Mouse (Mus musculus) neural tube, embryonic 15.5 days (tissue): ENCODE results near the gene Haao. TPM values are rescaled to one million over a fixed set of nuclear protein-coding genes. Genes with fewer than 3 reads are reported as not detected.

Source experiments
- ATAC-seq: fragments of 200-750 bp; cut with Nextera tagmentation; 2 replicates; pipeline ENCODE4 v1.8.0; 2017; ENCODE audit warnings: mild to moderate bottlenecking, moderate TSS enrichment, moderate library complexity; ENCODE audit not compliant: low FRiP score
- H3K27ac ChIP-seq: fragments of 300-500 bp; sonication (generic); replicated peaks from 2 replicates; pipeline ENCODE4 v1.5.1; 2015; ENCODE audit warnings: mild to moderate bottlenecking, inconsistent platforms
- H3K27me3 ChIP-seq: fragments of 300-500 bp; sonication (generic); replicated peaks from 2 replicates; pipeline ENCODE4 v1.6.1; 2015; ENCODE audit warnings: inconsistent platforms
- H3K36me3 ChIP-seq: fragments of 300-500 bp; sonication (generic); 2 replicates; pipeline ENCODE4 v1.6.1; 2015; ENCODE audit warnings: inconsistent platforms
- H3K4me1 ChIP-seq: fragments of 300-500 bp; sonication (generic); 2 replicates; pipeline ENCODE4 v1.6.1; 2015; ENCODE audit warnings: inconsistent platforms
- H3K4me2 ChIP-seq: fragments of 300-500 bp; sonication (generic); 2 replicates; pipeline ENCODE4 v1.6.1; 2015; ENCODE audit warnings: inconsistent platforms, mild to moderate bottlenecking, moderate library complexity
- H3K4me3 ChIP-seq: fragments of 300-500 bp; sonication (generic); replicated peaks from 2 replicates; pipeline ENCODE4 v1.5.1; 2015; ENCODE audit warnings: mild to moderate bottlenecking, inconsistent platforms
- H3K9ac ChIP-seq: fragments of 300-500 bp; sonication (generic); replicated peaks from 2 replicates; pipeline ENCODE4 v1.6.1; 2015; ENCODE audit warnings: mild to moderate bottlenecking, inconsistent platforms
- H3K9me3 ChIP-seq: fragments of 300-500 bp; sonication (generic); replicated peaks from 2 replicates; pipeline ENCODE4 v1.6.1; 2016; ENCODE audit warnings: inconsistent platforms
- WGBS: fragments of 180-500 bp; shearing (Covaris S2); methylation state at CpG from one replicate; pipeline ENCODE4 v1.1.7; 2015; ENCODE audit warnings: mixed read lengths; 5-methylcytosine and 5-hydroxymethylcytosine counted together
- polyA plus RNA-seq: library from polyadenylated mRNA; unstranded; fragments of >200 nt; fragmentation: Nextera tagmentation; extraction: Ambion mirVana; gene quantifications from 2 replicates; pipeline ENCODE4 v1.2.1, GENCODE M21; 2015

Haao gene
- polyA plus RNA-seq, 1 experiment from 2014 or later: 0.22 TPM

DNA sequence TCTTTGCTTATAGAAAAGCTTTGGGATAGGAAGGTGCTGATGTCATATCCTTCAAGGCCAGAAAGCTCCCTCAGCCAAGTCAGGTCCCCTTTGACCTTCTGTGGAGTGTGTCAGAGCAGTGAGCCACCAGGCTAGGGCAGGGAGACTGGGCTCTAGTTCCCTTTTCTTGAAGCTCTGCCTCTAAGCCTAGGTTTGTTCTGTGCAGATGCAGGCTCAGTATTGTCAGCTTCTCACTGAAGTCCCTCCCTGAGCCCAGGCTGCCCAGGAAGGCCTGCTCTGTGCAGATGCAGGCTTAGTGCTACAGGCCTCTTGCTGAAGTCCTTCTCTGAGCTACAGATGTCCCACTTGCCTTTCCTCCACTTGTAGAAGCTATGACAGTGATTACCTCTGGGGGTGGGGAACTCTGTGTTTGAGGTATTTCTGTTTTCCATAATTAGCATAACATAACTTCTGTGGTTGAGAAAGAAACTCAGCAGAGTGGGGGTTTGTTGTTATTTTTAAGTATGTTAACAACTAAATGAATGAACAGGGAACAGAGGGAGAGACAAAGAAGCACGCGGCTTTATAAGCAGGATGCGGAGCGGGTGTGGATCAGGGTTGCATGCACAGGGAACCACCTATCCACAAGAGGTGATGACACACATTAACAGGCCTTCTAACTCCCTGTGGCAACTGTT lies 17.0 kb downstream of the Haao start:
- Histone ChIP-seq H3K4me3 (no peak overlapping the region), H3K36me3 (no peaks in the 10 kb centered on the region), H3K27ac (no peak overlapping the region), H3K4me1 (no peaks in the 10 kb centered on the region), H3K27me3 (no peaks in the 10 kb centered on the region), H3K9ac (no peak overlapping the region), H3K9me3 (no peaks in the 10 kb centered on the region), H3K4me2 (no peak overlapping the region)
- ATAC-seq: no peak
- WGBS: 94% methylated on average over 4 of the region's 4 CpGs

DNA sequence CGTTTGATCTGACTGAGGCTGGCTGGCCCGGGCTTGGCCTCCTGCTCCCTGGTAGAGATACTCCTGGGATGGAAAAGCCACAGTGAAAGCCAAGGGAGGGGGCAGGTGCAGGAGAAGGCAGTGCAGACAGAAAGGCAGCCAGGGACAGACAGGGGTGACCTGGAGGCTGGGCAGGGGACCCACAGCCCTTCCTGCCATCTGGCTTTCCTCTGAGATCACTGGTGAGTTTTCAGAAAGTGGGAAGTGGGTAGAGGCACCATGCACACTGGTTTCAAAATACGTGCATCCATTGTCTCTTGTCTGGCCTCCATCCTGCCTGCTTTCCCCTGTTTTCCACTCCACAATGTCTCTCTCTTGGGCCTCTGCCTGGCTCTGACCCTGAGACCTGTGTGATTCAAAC lies 18.4 kb downstream of the Haao start:
- no peak for ATAC-seq
- WGBS: 65% methylated on average over 3 of the region's 3 CpGs
- H3K4me2 ChIP-seq: no peak overlapping the region
- H3K9ac ChIP-seq: no peak overlapping the region
- no peak overlapping the region for H3K27ac ChIP-seq
- H3K36me3 ChIP-seq: no peaks in the 10 kb centered on the region
- no peaks in the 10 kb centered on the region for H3K4me1 ChIP-seq
- H3K4me3 ChIP-seq: no peak overlapping the region
- no peaks in the 10 kb centered on the region for H3K9me3 ChIP-seq
- H3K27me3 ChIP-seq: no peaks in the 10 kb centered on the region

DNA sequence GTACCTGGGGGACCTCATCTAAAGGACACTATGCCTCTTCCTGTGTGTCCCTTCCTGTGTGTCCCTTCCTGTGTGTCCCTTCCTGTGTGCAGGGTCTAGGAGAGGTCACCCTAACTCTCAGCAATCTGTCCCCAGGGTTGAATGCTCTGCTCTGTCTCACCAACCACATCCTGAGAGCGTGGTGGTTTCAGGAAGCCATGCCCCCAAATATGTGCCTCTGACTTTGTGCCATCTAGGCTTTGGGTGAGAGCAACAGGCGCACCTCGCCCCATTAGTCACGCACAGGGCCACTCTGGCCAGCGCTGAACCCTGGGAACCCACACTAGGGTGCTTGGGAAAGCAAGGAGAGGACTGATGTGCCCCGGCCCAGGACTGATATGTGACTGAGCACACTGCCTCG lies 23.9 kb downstream of the Haao start:
- no peaks in the 10 kb centered on the region for H3K36me3 ChIP-seq
- H3K27ac ChIP-seq: no peak overlapping the region
- H3K4me2 ChIP-seq: no peak overlapping the region
- no peak overlapping the region for H3K9ac ChIP-seq
- H3K4me3 ChIP-seq: no peak overlapping the region
- H3K9me3 ChIP-seq: no peaks in the 10 kb centered on the region
- 85% methylated on average over 7 of the region's 7 CpGs for whole genome bisulfite sequencing
- peaks cover 23% of the 10 kb centered on the region for H3K4me1 ChIP-seq
- no peaks in the 10 kb centered on the region for H3K27me3 ChIP-seq
- no peak for ATAC-seq

DNA sequence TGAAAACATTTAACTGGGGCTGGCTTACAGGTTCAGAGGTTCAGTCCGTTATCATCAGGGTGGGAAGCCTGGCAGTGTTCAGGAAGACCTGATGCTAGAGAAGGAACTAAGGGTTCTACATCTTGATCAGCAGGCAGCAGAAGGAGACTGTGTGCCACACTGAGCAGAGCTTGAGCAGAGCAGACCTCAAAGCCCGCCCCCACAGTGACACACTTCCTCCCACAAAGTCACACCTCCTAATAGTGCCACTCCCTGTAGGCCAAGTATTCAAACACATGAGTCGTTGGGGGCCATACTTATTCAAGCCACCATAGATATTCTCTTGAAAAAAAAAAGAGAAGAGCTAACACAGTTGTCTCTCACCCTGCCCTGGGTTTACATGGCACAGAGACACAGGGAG lies 25.9 kb downstream of the Haao start:
- Histone ChIP-seq H3K27ac (no peak overlapping the region), H3K4me3 (no peak overlapping the region), H3K27me3 (no peaks in the 10 kb centered on the region), H3K4me2 (no peak overlapping the region), H3K9me3 (no peaks in the 10 kb centered on the region), H3K36me3 (no peaks in the 10 kb centered on the region), H3K9ac (no peak overlapping the region), H3K4me1 (peaks cover 23% of the 10 kb centered on the region)
- 90% methylated on average over 3 of the region's 3 CpGs for WGBS
- no peak for ATAC-seq

DNA sequence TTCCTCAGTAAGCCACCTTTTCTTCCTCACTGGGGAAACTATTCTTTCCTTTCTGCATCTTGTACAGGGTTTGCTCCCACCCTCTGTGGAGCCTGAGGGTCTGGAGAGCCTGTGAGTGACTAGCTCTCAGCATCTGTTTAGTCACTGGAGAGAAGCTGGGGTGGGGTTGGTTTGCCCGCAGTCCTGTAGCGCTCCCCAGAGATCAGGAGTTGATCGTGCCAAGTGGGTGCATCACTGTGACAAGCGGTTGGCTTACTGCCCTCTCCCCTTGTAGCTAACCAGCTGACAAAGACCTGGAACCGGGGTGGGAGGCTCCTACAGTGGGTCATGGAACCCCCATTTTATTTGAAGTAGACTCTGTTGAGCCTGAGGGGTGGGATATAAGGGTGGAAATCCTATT lies 27.1 kb downstream of the Haao start:
- Histone ChIP-seq H3K4me3 (no peak overlapping the region), H3K4me2 (no peak overlapping the region), H3K27me3 (no peaks in the 10 kb centered on the region), H3K36me3 (no peaks in the 10 kb centered on the region), H3K4me1 (peaks cover 23% of the 10 kb centered on the region), H3K9me3 (no peaks in the 10 kb centered on the region), H3K27ac (no peak overlapping the region; the same call in 1 of the 2 replicates), H3K9ac (no peak overlapping the region)
- 44% methylated on average over 5 of the region's 5 CpGs for WGBS
- peak; percentile 49; the same call in 1 of the 2 replicates for ATAC-seq

DNA sequence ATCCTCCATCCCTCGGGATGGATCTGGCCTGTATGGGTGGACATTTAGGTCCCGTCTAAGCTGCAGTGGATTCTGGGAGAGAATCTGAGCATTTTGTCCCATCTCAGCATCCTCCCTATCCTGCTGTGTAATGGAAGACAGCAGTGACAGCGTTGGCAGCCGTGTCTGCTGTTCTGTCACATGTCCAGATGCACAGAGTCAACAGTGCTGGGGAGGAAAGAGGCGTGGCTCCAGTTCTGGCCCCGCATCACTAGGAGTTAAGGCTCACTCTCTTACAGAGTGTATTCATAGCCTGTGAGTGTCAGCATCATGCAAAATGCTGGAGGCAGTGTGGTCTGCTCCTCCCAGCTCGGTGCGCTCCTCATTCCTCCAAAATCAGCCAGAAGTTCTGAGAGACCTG lies 28.3 kb downstream of the Haao start:
- Histone ChIP-seq H3K4me3 (no peak overlapping the region), H3K9me3 (no peaks in the 10 kb centered on the region), H3K4me1 (peaks cover 23% of the 10 kb centered on the region), H3K36me3 (no peaks in the 10 kb centered on the region; the same call in 1 of the 2 replicates), H3K9ac (no peak overlapping the region), H3K4me2 (no peak overlapping the region), H3K27ac (no peak overlapping the region), H3K27me3 (no peaks in the 10 kb centered on the region)
- no peak for ATAC-seq
- WGBS: 79% methylated on average over 8 of the region's 8 CpGs

DNA sequence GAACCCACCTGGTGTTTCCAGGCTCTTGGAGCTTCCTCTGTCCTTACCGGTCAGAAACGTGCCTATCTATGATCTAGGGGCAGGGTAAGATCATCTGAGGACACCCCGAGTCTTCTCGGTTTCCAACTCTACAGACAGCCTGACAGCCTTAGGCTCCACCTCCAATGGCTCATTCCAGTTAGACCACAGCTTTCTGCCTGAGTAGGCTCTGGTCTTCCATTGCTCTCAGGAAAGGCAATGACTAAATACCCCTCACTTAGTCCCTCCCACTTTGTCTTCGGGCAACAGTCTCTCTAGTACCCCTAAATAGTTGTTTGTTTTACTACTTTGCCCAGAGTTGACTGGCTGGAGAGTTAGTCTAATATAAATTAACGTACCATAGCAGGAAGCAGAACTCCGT lies 30.8 kb downstream of the Haao start:
- ATAC-seq: no peak
- H3K9me3 ChIP-seq: no peaks in the 10 kb centered on the region
- 74% methylated on average over 7 of the region's 7 CpGs for WGBS

DNA sequence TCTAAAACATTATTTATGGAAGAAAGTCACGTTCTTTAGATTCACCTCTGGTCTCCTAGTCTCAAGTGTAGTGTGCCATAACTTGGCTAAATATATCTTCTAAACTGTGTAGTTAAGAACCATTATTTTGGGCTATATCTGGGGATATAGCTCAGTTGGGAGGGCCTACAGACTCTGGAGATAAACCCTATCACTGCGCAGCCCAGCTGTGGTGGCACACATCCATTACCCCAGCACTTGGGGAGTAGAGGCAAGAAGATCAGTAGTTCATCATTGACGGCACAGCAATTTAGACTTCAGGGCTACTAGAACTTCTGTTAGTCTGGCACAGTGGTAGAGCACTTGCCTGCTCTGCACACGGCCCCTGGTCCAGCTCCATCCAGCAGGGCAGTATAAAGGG lies 34.7 kb downstream of the Haao start:
- Histone ChIP-seq H3K4me2 (no peak overlapping the region), H3K9ac (no peak overlapping the region), H3K4me3 (no peak overlapping the region), H3K9me3 (no peaks in the 10 kb centered on the region), H3K27me3 (no peaks in the 10 kb centered on the region), H3K36me3 (peaks cover 12% of the 10 kb centered on the region; the same call in 1 of the 2 replicates), H3K27ac (no peak overlapping the region), H3K4me1 (peaks cover 2% of the 10 kb centered on the region; the same call in 1 of the 2 replicates)
- 79% methylated on average over 4 of the region's 4 CpGs for WGBS
- no peak for ATAC-seq

More for the DNA sequence above, 30.8 kb downstream of the Haao start:
- peaks cover 25% of the 10 kb centered on the region for H3K4me1 ChIP-seq
- H3K4me3 ChIP-seq: no peak overlapping the region
- H3K9ac ChIP-seq: no peak overlapping the region
- H3K36me3 ChIP-seq: peaks cover 3% of the 10 kb centered on the region; the same call in 1 of the 2 replicates
- no peaks in the 10 kb centered on the region for H3K27me3 ChIP-seq
- no peak overlapping the region for H3K4me2 ChIP-seq
- H3K27ac ChIP-seq: no peak overlapping the region

DNA sequence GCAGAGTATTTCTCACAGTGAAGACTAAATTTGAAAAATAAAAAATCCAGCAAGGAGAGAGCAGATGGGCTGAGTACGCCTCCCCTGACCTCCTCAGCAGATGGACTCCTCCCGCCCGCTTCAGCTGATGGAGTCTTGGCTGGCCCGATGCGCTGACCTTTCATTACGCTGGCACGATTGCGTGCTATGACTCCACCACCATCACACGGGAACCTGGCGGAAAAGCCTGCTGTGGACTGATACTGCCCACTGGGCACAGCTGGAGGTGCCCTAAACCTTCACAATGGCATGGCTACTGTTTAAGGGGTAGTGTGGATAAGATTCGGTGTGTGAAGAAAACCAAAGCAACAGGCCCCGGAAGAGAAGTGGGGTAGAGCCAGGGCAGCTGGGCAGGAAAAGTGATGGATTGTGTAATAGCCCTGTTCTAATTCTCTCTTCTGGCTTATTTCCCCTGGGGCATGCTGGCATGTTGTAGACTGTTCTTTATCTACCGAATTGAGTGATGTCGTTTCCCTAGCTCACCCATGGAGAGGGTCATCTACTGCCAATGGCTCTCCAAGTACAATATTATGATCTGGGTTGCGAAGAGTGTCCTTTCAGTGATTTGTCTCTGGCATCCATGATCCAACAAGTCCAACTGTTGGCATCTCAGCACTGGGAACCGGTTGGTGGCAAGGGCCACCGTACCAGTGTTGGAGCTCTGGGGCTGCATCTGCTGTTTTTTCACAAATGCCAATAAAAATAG lies 35.4 kb downstream of the Haao start:
- Histone ChIP-seq H3K4me2 (no peak overlapping the region), H3K4me1 (peaks cover 2% of the 10 kb centered on the region; the same call in 1 of the 2 replicates), H3K27me3 (no peaks in the 10 kb centered on the region), H3K36me3 (peaks cover 14% of the 10 kb centered on the region; the same call in 1 of the 2 replicates), H3K27ac (no peak overlapping the region), H3K9ac (no peak overlapping the region), H3K4me3 (no peak overlapping the region), H3K9me3 (no peaks in the 10 kb centered on the region)
- WGBS: 66% methylated on average over 17 of the region's 17 CpGs
- ATAC-seq: no peak; the same call in 1 of the 2 replicates

DNA sequence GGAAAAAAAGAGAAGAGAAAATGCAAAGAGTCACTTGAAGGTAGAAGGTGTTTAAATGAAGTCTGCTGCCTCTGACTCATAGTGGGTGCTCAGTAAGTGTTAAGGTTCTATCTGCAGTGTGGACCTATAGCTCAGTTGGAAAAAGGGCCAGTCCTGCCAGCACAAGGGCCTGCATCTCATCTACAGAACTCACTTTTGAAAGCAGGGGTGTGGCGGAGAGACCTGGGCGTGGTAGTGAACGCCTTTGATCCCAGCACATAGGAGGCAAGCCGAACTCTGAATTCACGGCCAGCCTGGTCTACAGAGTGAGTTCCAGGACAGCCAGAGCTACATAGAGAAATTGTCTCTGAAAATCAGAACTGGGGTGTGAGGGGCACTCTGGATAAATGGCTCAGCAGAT lies 37.5 kb downstream of the Haao start:
- no peak overlapping the region for H3K27ac ChIP-seq
- no peak overlapping the region for H3K4me2 ChIP-seq
- no peaks in the 10 kb centered on the region for H3K27me3 ChIP-seq
- no peaks in the 10 kb centered on the region for H3K9me3 ChIP-seq
- peaks cover 7% of the 10 kb centered on the region; the same call in 1 of the 2 replicates for H3K4me1 ChIP-seq
- ATAC-seq: no peak
- no peak overlapping the region for H3K9ac ChIP-seq
- no peak overlapping the region for H3K4me3 ChIP-seq
- 94% methylated on average over 5 of the region's 5 CpGs for WGBS
- peaks cover 25% of the 10 kb centered on the region for H3K36me3 ChIP-seq

DNA sequence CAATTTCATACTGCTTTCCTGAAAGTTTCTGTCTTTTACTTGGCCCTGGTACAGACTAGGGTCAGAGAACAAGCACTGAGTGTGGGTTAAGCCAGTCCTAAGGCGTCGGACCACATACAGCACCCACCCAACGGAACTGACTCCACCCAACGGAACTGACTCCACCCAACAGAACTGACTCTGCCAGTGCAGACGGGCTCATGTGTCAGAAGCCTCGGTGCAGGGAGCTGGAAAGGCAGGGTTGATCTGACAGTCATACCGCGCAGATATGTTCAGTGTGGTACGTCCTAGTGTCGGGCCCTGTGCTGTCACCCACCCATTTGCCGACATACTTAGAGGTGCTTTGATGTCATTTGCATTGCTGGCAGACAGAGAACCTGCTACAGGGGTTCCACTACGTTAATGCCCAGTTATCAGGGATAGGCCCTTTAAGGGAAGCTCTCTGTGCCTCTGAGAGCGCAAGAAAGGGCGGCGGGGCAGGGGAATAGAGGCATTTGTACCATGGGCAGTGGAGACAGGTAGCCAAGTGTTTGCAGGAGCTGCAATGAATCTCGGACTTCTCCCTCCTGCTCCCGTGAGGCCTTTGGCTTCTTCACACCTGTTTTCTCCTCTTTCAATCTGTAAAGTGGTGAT lies 38.5 kb downstream of the Haao start:
- Histone ChIP-seq H3K27me3 (no peaks in the 10 kb centered on the region), H3K9me3 (no peaks in the 10 kb centered on the region), H3K4me1 (peaks cover 14% of the 10 kb centered on the region), H3K27ac (no peak overlapping the region), H3K4me3 (no peak overlapping the region), H3K36me3 (peaks cover 31% of the 10 kb centered on the region), H3K4me2 (no peak overlapping the region), H3K9ac (no peak overlapping the region)
- ATAC-seq: no peak
- 92% methylated on average over 17 of the region's 17 CpGs for WGBS
